Mouse (Mus musculus): ENCODE data around the gene Tprgl.

Gene Tprgl

GRCm38 (mm10) chr4:154159961-154160537 is 417 bp downstream of the Tprgl start:
- DNase-seq (ENCODE audit: low spot score), result peak; percentile 40

DNA sequence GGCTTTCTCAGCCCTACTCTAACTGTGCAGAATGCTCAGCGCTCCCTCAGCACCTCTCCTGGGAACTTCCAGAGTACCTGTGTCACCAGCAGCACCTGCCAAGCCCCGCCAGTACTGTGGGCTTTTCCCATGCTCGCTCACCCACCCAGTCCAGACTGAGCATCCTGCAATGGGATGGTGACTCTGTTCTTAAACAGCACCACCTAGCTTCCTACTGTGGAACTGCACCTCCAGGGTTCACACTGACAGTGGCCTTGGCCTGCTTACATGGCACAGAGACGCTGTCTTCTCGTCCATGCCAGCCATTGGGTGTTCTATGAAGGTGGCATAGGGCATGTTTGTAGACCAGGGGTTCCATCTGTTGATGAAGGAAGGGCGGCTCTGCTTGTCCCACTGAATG is 1.5 kb downstream of the Tprgl start:
- peak; percentile 82 for DNase-seq (ENCODE audit: low spot score)

GRCm38 (mm10) chr4:154157970-154158662 is 2.4 kb downstream of the Tprgl start:
- no peak for DNase-seq (ENCODE audit: low spot score)

GRCm38 (mm10) chr4:154156050-154156449 is 4.4 kb downstream of the Tprgl start:
- DNase-seq (ENCODE audit: low spot score), result no peak

- DNase-seq (ENCODE audit: low spot score), result no peak
These were observed 6.4 kb downstream of the Tprgl start for GRCm38 (mm10) chr4:154154104-154154503.

- no peak for DNase-seq (ENCODE audit: low spot score)
These were observed 14.1 kb downstream of the Tprgl start for GRCm38 (mm10) chr4:154146342-154146741.

DNA sequence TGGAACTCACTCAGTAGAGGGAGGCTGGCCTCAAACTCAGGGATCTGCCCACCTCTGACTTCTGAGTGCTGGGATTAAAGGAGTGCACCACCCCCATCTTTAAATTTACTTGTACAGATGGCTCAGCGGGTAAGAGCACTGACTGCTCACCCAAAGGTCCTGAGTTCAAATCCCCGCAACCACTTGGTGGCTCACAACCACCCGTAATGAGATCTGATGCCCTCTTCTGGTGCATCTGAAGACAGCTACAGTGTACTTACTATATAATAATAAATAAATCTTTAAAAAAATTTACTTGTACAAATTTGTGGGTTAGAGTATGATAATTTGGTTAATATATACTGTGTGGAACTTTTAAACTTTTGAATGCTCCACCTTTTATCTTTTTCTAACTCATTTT is 15.8 kb downstream of the Tprgl start:
- DNase-seq (ENCODE audit: low spot score), result no peak

DNA sequence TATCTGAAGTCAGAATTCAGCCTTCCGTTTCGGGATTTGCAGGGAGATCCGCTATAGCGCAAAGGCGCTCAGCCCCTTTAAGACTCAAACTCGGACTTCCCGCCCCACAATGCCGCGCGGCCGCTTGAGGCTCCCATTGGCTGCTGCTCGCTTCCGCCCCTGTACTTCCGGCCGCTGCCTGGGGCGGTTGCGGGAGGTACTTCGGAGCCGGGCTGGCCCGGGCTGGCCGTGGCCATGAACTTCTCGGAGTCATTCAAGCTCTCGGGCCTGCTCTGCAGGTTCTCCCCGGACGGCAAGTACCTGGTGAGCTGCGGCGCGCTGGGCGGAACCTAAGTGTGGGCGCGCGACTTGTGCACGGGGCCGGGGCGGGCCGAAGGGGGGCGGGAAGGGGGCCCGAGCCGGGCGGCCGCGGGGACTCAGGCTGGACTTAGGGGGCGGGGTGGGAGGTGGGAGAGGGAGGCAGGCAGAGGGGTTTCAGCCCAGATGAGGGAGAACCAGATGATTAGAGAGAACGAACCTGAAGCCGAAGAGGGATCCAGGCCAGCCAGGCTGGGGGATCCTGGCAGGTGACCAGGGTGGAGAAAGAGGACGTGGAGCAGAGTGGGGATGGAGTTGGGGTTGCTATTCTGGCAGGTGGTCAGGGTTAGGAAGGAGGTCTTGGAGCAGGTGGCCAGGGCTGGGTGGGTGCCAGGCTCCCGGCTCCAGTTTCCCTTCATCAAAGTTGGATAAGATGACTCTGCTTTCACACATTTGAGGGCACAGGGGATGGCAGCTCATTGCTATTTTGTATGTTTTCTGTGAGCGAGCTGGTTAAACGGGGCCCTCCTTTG is 18.0 kb downstream of the Tprgl start, which contains the start of gene Wrap73:
Gene Wrap73 (plus strand): TSS at position 162 of the 830 bp plus-strand sequence.
- peak; percentile 77 for DNase-seq (ENCODE audit: low spot score)

- no peak for DNase-seq (ENCODE audit: low spot score)
These were observed 19.2 kb downstream of the Tprgl start for GRCm38 (mm10) chr4:154141009-154141867.

DNA sequence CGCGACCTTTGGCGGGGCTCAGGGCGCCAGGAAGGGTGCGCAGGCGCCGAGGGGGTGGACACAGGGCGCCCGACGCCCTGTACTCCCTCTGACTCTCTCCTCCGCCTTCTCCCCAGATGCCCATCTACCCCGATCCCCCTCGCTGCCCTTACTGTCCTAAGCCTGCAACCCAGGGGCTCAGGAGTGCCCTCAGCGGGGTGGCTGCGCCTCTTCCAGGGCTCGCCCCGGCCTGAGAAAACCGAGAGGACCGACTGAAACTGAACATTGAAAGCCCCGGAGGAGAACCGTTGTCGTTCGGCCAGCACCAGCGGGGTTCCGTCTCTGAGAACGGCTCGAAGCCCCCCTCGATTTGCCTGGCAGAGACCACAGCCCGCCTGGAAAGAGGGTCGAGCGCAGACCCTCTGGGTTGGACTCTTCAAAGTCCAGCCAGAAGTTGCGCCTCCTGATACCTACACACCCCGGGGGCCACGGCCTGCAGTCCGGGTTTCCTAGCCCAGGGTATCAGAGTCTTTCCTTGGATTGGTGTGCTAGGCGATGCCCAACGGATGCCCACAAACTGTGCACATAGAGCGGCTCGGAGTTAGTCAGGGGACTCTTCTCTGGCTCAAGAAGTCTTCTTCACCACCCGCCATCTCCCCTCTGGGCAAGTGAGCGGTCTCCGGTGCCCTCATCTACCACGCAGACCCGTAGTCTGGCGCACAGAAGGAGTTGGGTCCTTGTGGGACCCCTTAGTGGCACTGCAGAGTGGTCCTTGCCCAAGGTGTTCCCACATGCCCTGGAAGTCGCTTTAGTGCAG is 20.1 kb downstream of the Tprgl start:
- DNase-seq (ENCODE audit: low spot score), result no peak

GRCm38 (mm10) chr4:154140182-154140212 is 20.5 kb downstream of the Tprgl start, which contains the start of gene Trp73:
Trp73 (minus strand) TSS chr4:154140208.
- no peak for DNase-seq (ENCODE audit: low spot score)

GRCm38 (mm10) chr4:154139671-154140181 is 20.7 kb downstream of the Tprgl start:
- no peak for DNase-seq (ENCODE audit: low spot score)

- DNase-seq (ENCODE audit: low spot score), result no peak
These were observed 23.3 kb downstream of the Tprgl start for GRCm38 (mm10) chr4:154137139-154137538.

GRCm38 (mm10) chr4:154134803-154135202 is 25.7 kb downstream of the Tprgl start:
- no peak for DNase-seq (ENCODE audit: low spot score)

DNA sequence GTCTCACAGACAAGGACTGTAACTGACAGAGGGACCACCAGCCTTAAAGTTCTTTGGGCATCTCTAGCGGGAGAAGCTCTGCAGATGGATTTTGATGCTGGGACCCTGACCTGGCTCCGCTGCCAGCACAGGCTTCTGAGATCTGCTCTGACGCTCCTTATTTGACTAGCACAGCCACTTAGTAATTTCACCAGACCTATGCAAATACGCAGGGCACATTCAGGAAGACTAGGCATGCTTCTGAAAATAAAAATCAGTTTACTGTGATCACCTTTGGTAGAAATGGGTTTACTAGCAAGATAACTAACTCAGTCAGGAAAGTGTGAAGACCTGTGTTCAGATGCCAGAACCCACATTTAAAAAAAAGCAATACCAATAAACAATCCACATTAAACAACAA is 28.6 kb downstream of the Tprgl start:
- DNase-seq (ENCODE audit: low spot score), result no peak

GRCm38 (mm10) chr4:154129950-154130349 is 30.5 kb downstream of the Tprgl start:
- no peak for DNase-seq (ENCODE audit: low spot score)

GRCm38 (mm10) chr4:154127273-154127672 is 33.2 kb downstream of the Tprgl start:
- no peak for DNase-seq (ENCODE audit: low spot score)

- no peak for DNase-seq (ENCODE audit: low spot score)
These were observed 35.3 kb downstream of the Tprgl start for GRCm38 (mm10) chr4:154125202-154125601.

- no peak for DNase-seq (ENCODE audit: low spot score)
These were observed 36.9 kb downstream of the Tprgl start for GRCm38 (mm10) chr4:154123553-154123952.

GRCm38 (mm10) chr4:154122374-154122773 is 38.1 kb downstream of the Tprgl start:
- DNase-seq (ENCODE audit: low spot score), result no peak

DNA sequence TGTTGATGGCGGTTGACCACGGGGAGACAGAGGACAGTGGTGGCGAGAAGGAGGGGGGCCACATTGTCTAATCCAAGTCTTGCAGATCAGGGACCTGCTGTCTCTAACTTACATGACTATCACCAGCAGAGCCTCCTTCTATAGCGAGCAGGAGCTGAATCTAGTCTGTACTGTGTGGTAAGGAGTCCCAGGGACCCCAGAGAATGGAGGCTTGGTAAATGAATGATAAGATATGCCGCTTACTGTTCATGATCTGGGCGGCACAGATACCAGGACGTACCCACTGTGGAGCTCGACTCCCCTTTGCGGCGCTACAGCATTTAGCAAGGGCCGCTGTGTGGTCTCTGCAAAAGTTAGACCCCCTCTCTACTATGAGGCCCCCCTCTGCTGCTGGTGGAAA is 38.7 kb downstream of the Tprgl start:
- DNase-seq (ENCODE audit: low spot score), result no peak

DNA sequence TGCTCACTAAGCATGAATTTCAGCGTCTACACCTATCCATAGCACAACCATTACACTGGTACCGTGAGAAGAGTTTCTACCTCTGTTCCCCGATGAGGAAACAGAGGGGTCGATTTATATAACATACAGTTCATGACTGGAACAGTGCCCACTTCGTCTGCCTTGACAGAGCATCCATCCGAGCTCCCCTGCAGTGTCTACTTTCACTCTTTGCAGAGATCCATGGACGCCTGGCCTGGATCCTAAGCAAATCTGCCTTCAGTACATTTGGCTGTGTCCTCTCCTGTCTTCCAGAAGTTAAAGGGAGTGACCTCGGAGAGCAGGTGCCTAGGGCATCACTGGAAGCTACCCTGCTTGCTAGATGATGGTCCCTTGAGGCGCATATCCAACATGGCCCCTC is 41.3 kb downstream of the Tprgl start:
- DNase-seq (ENCODE audit: low spot score), result no peak

Data from spleen, adult 12 weeks (tissue).